Mouse (Mus musculus): Measurements from ENCODE around the gene Wdr25. TPM values are rescaled to one million over a fixed set of nuclear protein-coding genes. Genes with fewer than 3 reads are reported as not detected.

Gene Wdr25
- polyA plus RNA-seq, 1 experiment from 2014 or later = 5.0 TPM

DNA sequence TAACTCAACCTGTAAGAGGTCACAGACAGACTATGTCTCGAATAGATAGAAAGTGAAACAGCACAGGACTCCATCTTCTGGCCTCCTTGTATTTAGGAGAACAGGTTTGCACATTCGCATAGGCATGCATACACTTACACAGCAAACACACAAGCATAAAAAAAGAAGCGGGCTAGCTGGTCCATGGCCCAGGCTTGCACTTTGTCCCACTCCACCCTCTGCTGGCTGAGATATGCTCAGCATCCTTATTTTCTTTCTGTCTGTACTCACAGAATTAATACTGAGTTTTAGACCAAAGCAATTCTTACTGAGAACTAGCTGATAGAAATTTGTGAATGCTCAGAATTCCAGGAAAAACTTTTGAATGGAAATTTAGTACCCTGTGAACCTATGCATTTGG lies 2.6 kb downstream of the Wdr25 start:
- Histone ChIP-seq H3K4me1 (ENCODE audit: control insufficient read depth in 2 of 2, insufficient read depth in 2 of 2, low read length in 2 of 2) (peaks cover 7 to 14% of the 10 kb centered on the region in 2 experiments), H3K27me3 (ENCODE audit: control insufficient read depth, insufficient read depth, low read length) (no peaks in the 10 kb centered on the region), H3K36me3 (ENCODE audit: control insufficient read depth, insufficient read depth, low read length) (peaks cover 3% of the 10 kb centered on the region; the same call in 1 of the 2 replicates), H3K9me3 (ENCODE audit: control insufficient read depth, low read length) (no peaks in the 10 kb centered on the region), H3K27ac (replicated peaks in 1 of 2; ENCODE audit: control insufficient read depth in 1 of 2, insufficient read depth in 1 of 2, low read depth in 2 of 2, low read length in 2 of 2) (no peak overlapping the region), H3K4me3 (ENCODE audit: control insufficient read depth in 1 of 2, insufficient read depth in 1 of 2, low read depth in 1 of 2, low read length in 2 of 2) (no peak overlapping the region), H3K4me2 (ENCODE audit: low read length) (no peak overlapping the region), H3K9ac (ENCODE audit: low read length) (no peak overlapping the region)
- WGBS = 59% methylated on average over 3 of the region's 3 CpGs
- ATAC-seq (ENCODE audit: insufficient number of reproducible peaks, insufficient read depth, low FRiP score, low read depth) = no peak

DNA sequence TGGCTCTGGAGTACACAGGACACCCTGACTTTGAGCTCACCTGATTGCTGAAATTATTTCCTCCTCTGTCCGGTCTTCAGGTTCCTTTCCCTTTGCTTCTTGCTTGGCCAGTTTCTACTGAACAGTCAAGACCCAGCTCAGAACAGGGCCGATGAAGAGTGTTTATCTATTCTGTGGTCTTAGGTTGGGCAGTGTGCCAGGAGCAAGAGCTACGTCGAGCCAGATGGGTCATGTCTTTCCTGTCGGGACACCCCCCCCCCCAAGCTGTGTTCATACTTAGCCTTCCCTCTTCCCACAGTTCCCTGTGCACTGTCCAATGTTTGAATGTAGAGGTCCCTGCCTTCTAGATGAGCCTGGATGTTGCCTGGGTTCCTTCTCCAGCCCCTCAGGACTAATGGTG lies 7.9 kb downstream of the Wdr25 start:
- Histone ChIP-seq H3K4me3 (ENCODE audit: control insufficient read depth in 1 of 2, insufficient read depth in 1 of 2, low read depth in 1 of 2, low read length in 2 of 2) (no peak overlapping the region), H3K4me1 (ENCODE audit: control insufficient read depth in 2 of 2, insufficient read depth in 2 of 2, low read length in 2 of 2) (no peaks in the 10 kb centered on the region), H3K27me3 (ENCODE audit: control insufficient read depth, insufficient read depth, low read length) (no peaks in the 10 kb centered on the region), H3K9ac (ENCODE audit: low read length) (no peak overlapping the region), H3K27ac (replicated peaks in 1 of 2; ENCODE audit: control insufficient read depth in 1 of 2, insufficient read depth in 1 of 2, low read depth in 2 of 2, low read length in 2 of 2) (no peak overlapping the region), H3K4me2 (ENCODE audit: low read length) (no peak overlapping the region), H3K9me3 (ENCODE audit: control insufficient read depth, low read length) (no peaks in the 10 kb centered on the region), H3K36me3 (ENCODE audit: control insufficient read depth, insufficient read depth, low read length) (peaks cover 3% of the 10 kb centered on the region; the same call in 1 of the 2 replicates)
- no peak for ATAC-seq (ENCODE audit: insufficient number of reproducible peaks, insufficient read depth, low FRiP score, low read depth)
- 20% methylated on average over 5 of the region's 5 CpGs for WGBS

DNA sequence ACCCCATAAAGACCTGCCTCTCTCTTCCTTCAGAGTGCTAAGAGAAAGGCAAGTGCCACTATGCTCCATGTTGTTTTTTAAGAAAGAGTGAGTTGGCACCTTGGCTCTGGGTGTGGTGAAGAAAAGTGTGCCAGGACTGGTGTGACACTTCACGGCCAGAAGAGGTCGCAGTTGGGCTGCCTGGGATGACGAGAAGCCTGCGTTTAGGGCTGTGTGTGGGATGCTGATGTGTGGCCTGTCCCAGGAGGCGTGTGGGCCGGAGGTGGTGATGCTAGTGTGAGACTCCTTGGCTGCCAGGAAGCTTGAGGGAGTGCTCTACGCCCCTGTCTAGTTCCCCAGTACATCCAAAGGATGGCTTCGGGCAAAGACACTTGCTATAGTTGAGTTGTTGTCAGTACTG lies 9.5 kb downstream of the Wdr25 start:
- Histone ChIP-seq H3K9ac (ENCODE audit: low read length) (no peak overlapping the region), H3K9me3 (ENCODE audit: control insufficient read depth, low read length) (no peaks in the 10 kb centered on the region), H3K4me1 (ENCODE audit: control insufficient read depth in 2 of 2, insufficient read depth in 2 of 2, low read length in 2 of 2) (no peaks in the 10 kb centered on the region), H3K27ac (replicated peaks in 1 of 2; ENCODE audit: control insufficient read depth in 1 of 2, insufficient read depth in 1 of 2, low read depth in 2 of 2, low read length in 2 of 2) (no peak overlapping the region), H3K4me2 (ENCODE audit: low read length) (no peak overlapping the region), H3K27me3 (ENCODE audit: control insufficient read depth, insufficient read depth, low read length) (no peaks in the 10 kb centered on the region), H3K36me3 (ENCODE audit: control insufficient read depth, insufficient read depth, low read length) (peaks cover 3% of the 10 kb centered on the region; the same call in 1 of the 2 replicates), H3K4me3 (ENCODE audit: control insufficient read depth in 1 of 2, insufficient read depth in 1 of 2, low read depth in 1 of 2, low read length in 2 of 2) (no peak overlapping the region)
- WGBS = 16% methylated on average over 8 of the region's 8 CpGs
- ATAC-seq (ENCODE audit: insufficient number of reproducible peaks, insufficient read depth, low FRiP score, low read depth) = 0 out of 2 replicates have a peak, but pooled peaks have one; percentile 49

DNA sequence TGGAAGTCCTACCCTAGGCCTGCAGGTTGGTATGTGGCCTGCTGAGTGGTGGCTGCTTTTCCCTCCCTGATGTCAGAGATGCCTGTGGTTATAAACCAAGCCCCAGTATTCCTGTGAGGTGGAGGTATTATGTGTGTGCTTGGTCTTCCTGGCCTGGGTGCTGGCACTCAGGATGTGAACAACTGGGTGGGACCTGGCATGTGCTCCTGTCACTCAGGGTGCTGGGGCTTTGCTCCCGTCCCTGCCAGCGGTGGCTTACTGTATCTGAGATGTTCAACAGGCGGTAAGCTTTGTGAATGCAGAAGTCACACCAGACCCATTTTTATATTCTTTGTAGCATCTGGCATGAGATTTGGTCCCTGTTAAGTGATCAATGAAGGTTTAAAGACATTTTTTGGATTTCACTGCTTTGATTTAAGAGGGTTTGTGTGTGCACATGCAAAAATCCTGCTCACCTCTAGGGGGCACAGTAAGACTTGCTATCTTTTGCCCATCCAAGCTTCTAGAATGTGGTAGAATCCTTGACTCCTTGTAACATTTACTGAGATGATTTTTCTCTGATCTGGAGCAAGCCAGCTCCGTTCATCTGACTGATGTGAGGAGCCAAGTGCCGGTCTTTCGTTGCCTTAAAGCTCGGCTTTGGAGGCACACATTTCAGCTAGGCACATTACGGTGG lies 10.3 kb downstream of the Wdr25 start:
- no peaks in the 10 kb centered on the region for H3K9me3 ChIP-seq (ENCODE audit: control insufficient read depth, low read length)
- 88% methylated on average over 8 of the region's 8 CpGs for WGBS
- no peaks in the 10 kb centered on the region; the same call in 1 of the 2 replicates for H3K36me3 ChIP-seq (ENCODE audit: control insufficient read depth, insufficient read depth, low read length)
- no peak overlapping the region for H3K4me2 ChIP-seq (ENCODE audit: low read length)
- H3K27ac ChIP-seq (replicated peaks in 1 of 2; ENCODE audit: control insufficient read depth in 1 of 2, insufficient read depth in 1 of 2, low read depth in 2 of 2, low read length in 2 of 2) = no peak overlapping the region
- no peak overlapping the region for H3K4me3 ChIP-seq (ENCODE audit: control insufficient read depth in 1 of 2, insufficient read depth in 1 of 2, low read depth in 1 of 2, low read length in 2 of 2)
- no peaks in the 10 kb centered on the region for H3K4me1 ChIP-seq (ENCODE audit: control insufficient read depth in 2 of 2, insufficient read depth in 2 of 2, low read length in 2 of 2)
- no peak overlapping the region for H3K9ac ChIP-seq (ENCODE audit: low read length)
- H3K27me3 ChIP-seq (ENCODE audit: control insufficient read depth, insufficient read depth, low read length) = no peaks in the 10 kb centered on the region
- no peak for ATAC-seq (ENCODE audit: insufficient number of reproducible peaks, insufficient read depth, low FRiP score, low read depth)

DNA sequence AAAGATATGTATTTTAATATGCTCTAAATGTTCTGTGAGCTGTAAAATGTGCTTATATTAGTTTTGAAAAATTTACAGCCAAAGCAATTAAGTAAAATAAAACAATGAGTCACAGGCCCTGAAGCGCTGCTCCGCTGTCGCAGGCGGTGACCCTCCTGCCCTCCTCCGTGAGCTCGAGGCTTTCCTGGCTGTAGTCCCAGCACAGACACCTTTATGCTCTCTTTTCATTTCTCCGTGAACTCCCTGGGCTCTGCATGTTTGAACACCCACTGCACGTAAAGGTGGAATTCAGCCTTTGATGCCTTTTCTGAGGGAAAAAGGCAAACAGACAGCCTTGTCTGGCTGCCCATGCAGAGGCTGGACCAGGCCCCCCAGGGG lies 10.8 kb downstream of the Wdr25 start:
- H3K27ac ChIP-seq (replicated peaks in 1 of 2; ENCODE audit: control insufficient read depth in 1 of 2, insufficient read depth in 1 of 2, low read depth in 2 of 2, low read length in 2 of 2) = no peak overlapping the region
- H3K4me3 ChIP-seq (ENCODE audit: control insufficient read depth in 1 of 2, insufficient read depth in 1 of 2, low read depth in 1 of 2, low read length in 2 of 2) = no peak overlapping the region
- H3K36me3 ChIP-seq (ENCODE audit: control insufficient read depth, insufficient read depth, low read length) = no peaks in the 10 kb centered on the region
- ATAC-seq (ENCODE audit: insufficient number of reproducible peaks, insufficient read depth, low FRiP score, low read depth) = no peak
- H3K4me1 ChIP-seq (ENCODE audit: control insufficient read depth in 2 of 2, insufficient read depth in 2 of 2, low read length in 2 of 2) = no peaks in the 10 kb centered on the region
- H3K4me2 ChIP-seq (ENCODE audit: low read length) = no peak overlapping the region
- H3K9me3 ChIP-seq (ENCODE audit: control insufficient read depth, low read length) = no peaks in the 10 kb centered on the region
- no peaks in the 10 kb centered on the region for H3K27me3 ChIP-seq (ENCODE audit: control insufficient read depth, insufficient read depth, low read length)
- WGBS = 76% methylated on average over 8 of the region's 8 CpGs
- H3K9ac ChIP-seq (ENCODE audit: low read length) = no peak overlapping the region

DNA sequence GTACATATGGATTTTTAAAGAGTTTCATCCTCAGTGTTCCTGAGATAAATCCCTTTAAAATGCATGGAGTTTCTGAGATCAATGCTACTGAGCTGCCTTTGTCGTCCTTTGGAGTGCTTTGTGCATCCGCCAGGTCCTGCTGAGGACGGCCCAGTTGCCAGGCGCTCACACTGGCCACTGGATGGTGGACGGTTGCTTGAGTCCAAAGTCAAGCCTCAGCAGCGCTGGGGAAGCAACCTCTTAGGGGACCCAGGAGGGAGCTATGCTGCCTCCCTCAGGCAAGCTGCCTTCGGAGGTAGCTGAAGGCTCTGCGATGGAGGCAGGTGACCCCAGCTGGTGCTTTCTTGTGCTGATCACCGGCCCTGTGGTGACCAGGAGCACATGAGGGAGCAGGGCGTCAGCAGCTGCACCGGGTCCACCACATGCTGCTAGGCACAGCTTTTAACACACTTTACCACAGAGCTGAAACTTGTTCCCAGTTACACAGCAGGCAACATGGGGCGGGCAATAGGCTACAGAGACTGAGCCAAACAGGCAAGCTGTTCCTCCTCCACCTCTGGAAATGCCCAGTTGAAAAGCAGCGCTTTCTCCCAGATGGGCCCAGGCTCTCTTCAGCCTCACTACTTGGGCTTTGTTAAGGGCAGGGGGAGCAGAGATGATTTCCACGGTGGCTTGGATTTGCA lies 12.3 kb downstream of the Wdr25 start:
- Histone ChIP-seq H3K27me3 (ENCODE audit: control insufficient read depth, insufficient read depth, low read length) (no peaks in the 10 kb centered on the region), H3K4me1 (ENCODE audit: control insufficient read depth in 2 of 2, insufficient read depth in 2 of 2, low read length in 2 of 2) (no peaks in the 10 kb centered on the region), H3K9me3 (ENCODE audit: control insufficient read depth, low read length) (no peaks in the 10 kb centered on the region), H3K4me2 (ENCODE audit: low read length) (no peak overlapping the region), H3K36me3 (ENCODE audit: control insufficient read depth, insufficient read depth, low read length) (no peaks in the 10 kb centered on the region), H3K27ac (replicated peaks in 1 of 2; ENCODE audit: control insufficient read depth in 1 of 2, insufficient read depth in 1 of 2, low read depth in 2 of 2, low read length in 2 of 2) (no peak overlapping the region), H3K9ac (ENCODE audit: low read length) (no peak overlapping the region), H3K4me3 (ENCODE audit: control insufficient read depth in 1 of 2, insufficient read depth in 1 of 2, low read depth in 1 of 2, low read length in 2 of 2) (no peak overlapping the region)
- WGBS = 57% methylated on average over 14 of the region's 14 CpGs
- no peak for ATAC-seq (ENCODE audit: insufficient number of reproducible peaks, insufficient read depth, low FRiP score, low read depth)

DNA sequence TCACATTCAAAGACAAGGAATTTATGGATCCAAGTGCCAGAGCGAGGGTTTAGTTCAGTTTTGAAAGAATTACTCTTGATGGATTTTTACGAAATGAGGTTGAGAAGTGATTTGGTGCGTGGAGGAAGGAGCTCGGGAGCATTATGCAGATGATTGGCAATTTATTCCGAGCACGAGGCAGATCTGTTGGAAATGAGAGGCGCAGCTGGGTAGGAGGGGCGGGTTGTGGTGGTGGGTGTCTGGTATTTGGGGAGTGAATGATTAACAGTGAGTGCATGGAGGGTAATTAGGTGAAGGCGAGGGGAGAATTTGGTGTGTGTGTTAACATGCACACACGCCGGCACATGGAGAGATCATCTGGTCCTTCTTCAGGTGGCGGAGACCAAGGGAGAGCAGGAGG lies 13.0 kb downstream of the Wdr25 start:
- Histone ChIP-seq H3K4me1 (ENCODE audit: control insufficient read depth in 2 of 2, insufficient read depth in 2 of 2, low read length in 2 of 2) (no peaks in the 10 kb centered on the region), H3K4me3 (ENCODE audit: control insufficient read depth in 1 of 2, insufficient read depth in 1 of 2, low read depth in 1 of 2, low read length in 2 of 2) (no peak overlapping the region), H3K9me3 (ENCODE audit: control insufficient read depth, low read length) (no peaks in the 10 kb centered on the region), H3K27me3 (ENCODE audit: control insufficient read depth, insufficient read depth, low read length) (no peaks in the 10 kb centered on the region), H3K27ac (replicated peaks in 1 of 2; ENCODE audit: control insufficient read depth in 1 of 2, insufficient read depth in 1 of 2, low read depth in 2 of 2, low read length in 2 of 2) (no peak overlapping the region), H3K36me3 (ENCODE audit: control insufficient read depth, insufficient read depth, low read length) (no peaks in the 10 kb centered on the region), H3K9ac (ENCODE audit: low read length) (no peak overlapping the region), H3K4me2 (ENCODE audit: low read length) (no peak overlapping the region)
- 81% methylated on average over 12 of the region's 12 CpGs for WGBS
- ATAC-seq (ENCODE audit: insufficient number of reproducible peaks, insufficient read depth, low FRiP score, low read depth) = no peak
